In genomic region chr12:9020431-9020830, GRCm38 (mm10) we compare ENCODE assay signal across 18 mouse cellular contexts.
"Had no signal": no experiment of that assay in that cellular context is flagged by ENCODE, and none has a peak within 500 bp of the region (broad histone marks: within the 10 kb centered on the region; RNA-seq: fewer than 3 reads in every experiment).

No protein-coding gene starts in this region.

- H3K27ac ChIP-seq: midbrain, embryonic 10.5 days; midbrain, embryonic 13.5 days; neural tube, embryonic 13.5 days; neural tube, embryonic 15.5 days had no signal

- H3K4me3 ChIP-seq: midbrain, embryonic 10.5 days; midbrain, embryonic 13.5 days; myocyte; neural tube, embryonic 13.5 days; neural tube, embryonic 15.5 days had no signal

- H3K9me3 ChIP-seq: midbrain, embryonic 10.5 days; midbrain, embryonic 13.5 days; neural tube, embryonic 13.5 days; neural tube, embryonic 15.5 days had no signal

- H3K9ac ChIP-seq: lung, embryonic 14.5 days; midbrain, embryonic 13.5 days; neural tube, embryonic 13.5 days; neural tube, embryonic 15.5 days had no signal

- ATAC-seq: midbrain, embryonic 13.5 days; midbrain, embryonic 16.5 days had no signal

- H3K4me1 ChIP-seq: midbrain, embryonic 10.5 days; midbrain, embryonic 13.5 days; neural tube, embryonic 13.5 days; neural tube, embryonic 15.5 days had no signal

- H3K4me2 ChIP-seq: lung, embryonic 14.5 days; midbrain, embryonic 13.5 days; neural tube, embryonic 13.5 days; neural tube, embryonic 15.5 days had no signal

- DNase-seq: lung, adult 18-20 months; lung, embryonic 14.5 days; lung, postnatal 10 days; lung, postnatal 4 days; retina, postnatal 1 day; right cerebral cortex, adult 18-20 months; right cerebral cortex, postnatal 25 days; right cerebral cortex, postnatal 4 days; spleen, adult 18-20 months; thymus, adult 18-20 months; thymus, postnatal 14 days; thymus, postnatal 36 days had no signal

- H3K27me3 ChIP-seq: midbrain, embryonic 13.5 days; neural tube, embryonic 13.5 days; neural tube, embryonic 15.5 days had no signal
